Mouse (Mus musculus) heart, adult 9 months (tissue): ENCODE measurements around the gene Hp.

ENCODE experiments used
- DNase-seq, 2 experiments: peaks; one replicate each; pipeline ENCODE4 v3.0.0; 2022; ENCODE audit warnings: low spot score in 2 of 2

The Hp gene

DNA sequence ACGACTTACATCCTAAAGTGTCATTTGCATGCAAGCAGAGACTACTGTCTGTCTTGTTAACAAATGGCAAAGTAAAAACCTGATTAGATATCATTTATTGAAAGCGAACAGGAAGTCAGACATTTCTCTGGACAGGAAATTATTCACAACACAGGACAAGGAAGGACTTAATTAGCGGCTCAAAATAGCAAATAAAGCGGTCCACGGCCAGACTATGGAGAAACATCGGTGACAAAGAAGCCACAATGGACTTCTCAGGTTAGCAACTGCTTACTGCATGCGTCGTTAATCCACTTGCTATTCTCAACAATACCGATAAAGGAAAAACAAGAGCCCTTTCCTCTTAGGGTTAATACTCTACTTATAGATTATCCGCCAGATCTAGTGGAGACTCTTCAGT, 14.2 kb downstream of the Hp start:
- no peak for DNase-seq

DNA sequence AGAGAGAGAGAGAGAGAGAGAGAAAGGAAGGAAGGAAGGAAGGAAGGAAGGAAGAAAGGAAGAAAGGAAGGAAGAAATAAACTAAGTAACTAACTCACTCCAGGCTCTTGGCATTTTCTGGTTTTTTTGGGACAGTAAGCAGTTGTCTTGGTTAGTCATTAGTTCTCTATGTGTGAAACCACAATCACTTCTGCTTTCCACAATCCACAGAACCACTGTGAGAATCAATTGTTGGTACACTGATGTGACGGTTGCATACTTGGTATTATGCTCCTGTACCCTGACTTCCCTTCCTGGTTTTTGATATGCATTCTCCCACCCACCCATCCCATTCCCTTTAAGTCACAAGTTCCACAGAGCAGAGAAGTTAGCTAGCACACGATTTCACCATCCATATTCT, 15.1 kb downstream of the Hp start:
- DNase-seq, result no peak

DNA sequence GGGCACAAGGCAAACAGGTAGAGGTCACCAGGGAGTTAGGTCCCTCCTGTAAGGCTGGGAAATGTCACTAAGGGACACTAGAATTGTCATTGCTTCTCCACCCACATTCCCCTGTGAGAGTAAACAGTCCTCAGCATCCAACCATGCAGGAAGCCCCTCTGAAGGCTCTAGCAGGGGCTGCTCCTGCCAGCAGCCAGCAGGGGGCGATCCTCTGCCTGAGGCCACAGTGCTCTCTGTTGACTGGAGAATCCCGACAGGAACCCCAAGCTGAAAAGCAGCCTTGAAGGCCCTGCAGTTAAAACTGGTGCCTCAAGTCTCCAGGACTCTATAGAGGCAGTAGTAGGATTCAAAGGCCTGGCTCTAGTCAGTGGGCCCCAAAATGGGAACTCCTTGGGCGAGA, 27.3 kb downstream of the Hp start:
- DNase-seq, result no peak

DNA sequence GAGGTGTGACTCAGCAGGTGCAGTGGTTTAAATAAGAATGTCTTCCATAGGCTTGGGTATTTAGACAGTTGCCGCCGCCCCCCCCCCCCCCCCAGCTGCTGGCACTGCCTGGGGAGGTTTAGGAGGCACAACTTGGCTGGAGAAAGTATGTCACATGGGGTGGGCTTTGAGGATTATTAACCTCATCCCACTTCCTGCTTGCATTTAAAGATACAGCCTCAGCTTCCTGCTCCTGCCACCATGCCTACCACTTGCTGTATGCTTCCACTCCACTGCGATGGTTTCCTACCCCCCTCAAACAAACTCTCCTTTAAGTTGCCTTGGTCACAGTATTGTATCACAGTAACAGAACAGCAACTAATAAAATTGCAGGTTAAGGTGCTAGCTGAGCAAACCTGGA, 34.9 kb downstream of the Hp start:
- DNase-seq, result no peak

DNA sequence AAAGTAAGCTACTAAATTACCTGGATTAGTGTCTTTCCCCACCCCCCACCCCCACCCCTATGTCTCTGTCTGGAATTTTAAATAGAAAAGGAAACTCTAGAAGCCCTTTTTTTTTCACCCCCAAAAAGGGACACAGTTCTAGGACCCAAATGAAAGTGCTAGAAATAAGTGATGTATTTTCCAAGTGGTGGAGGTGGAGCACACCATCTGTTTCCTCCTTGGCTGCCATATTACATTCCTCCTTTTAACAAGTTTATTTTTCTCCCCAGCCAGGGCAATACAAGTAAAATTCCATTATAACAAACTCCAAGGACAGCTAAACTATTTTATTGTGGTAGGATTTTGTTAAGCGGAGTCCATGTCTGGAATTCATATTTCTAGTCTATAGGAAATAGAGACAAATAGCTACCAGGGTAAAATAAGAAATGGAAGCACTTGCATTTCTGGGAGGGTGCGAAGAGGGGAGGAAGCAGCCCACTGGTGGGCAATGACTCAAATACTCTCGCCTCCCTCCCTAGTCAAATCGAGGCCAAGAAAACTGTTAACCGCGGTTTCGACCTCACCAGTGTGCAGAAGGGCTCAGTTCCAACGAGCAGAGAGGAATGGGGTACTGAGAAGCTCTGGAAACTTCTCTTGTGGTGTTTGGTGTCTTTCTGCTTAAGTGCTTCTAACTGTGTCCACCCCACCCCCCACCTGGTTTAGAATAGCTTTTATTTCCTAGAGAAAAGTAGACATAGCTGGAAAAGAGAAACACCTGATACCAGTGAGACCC, 36.0 kb downstream of the Hp start:
- DNase-seq, result no peak

DNA sequence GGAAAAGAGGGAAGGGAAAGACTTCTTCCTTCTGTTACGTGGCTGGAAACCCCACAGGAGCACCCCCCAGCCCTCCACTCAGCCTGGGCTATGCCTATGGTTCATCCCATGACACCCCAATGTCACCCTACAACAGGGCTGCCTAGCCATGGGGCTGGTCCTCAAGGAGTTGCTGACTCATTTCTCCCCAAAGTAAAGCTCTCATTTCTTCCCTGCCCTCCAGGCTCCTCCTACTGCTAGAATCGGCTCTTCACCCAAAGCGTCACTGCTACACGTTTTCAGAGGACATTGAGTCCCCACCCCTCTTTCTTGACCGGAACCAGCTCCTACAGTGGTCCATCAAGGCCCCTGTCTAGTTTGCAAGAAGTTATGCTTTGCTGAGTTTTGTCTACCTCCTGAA, 36.8 kb downstream of the Hp start:
- no peak for DNase-seq

DNA sequence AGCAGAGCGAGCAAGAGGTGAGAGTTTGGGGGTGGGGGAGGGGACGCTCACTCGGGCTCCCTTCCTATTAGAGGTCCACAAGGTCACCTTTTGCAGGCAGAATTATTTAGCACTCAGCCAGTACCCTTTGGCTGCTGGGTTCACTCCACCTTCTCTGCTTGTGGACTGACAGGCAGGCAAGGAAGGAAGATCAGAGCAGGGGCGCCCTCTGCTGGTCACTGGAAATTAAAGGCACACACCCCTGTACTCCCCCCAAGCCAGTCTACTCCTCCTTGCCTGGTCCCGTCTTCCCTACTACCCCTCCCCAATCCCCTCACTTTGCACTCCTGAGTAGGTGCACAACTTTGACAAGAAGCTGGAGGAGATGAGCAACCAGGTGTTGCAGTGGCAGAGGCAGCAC, 42.3 kb downstream of the Hp start:
- DNase-seq, result peak; percentile 34 to 46

DNA sequence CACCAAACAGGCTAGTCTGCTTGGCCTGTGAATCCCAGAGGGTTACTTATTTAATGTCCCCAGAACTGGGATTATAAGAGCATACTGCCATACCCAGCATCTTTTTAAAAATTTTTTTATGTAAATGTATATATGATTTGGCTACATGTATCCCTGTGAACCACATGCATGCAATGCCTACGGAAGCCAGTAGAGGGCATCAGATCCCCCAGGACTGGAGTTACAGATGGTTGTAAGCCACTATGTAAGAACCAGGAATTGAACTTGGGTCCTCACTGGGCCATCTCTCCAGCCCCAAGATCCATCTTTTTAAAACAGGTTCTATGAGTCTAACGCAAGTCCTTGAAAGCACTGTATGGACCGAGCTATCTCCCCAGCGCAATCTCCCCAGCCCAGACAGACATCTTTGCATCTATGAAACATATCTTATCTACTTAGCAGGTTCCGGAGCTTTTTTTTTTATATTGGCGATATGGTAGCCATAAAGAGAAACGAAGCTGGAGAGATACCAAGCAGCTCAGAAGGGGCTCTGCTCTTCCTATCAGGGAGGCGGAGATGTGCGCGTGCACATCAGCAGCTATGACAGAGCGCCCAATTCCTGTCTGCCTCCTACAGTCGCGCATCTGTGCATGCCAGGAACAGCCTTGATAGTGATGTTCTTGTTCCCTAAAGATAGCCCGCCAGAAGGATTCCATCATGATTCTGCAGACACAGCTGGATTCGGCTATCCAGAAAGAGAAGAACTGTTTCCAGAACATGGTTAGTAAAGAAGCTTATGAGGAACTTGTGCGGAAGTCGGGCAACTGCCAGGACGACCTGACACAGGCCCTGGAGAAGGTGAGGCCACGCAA, 43.6 kb downstream of the Hp start:
- no peak for DNase-seq
